Mouse (Mus musculus) forebrain, embryonic 12.5 days (tissue): ENCODE data around the gene Vwa7. TPM values are rescaled to one million over a fixed set of nuclear protein-coding genes. Genes with fewer than 3 reads are reported as not detected.
A peak's percentile ranks its signal among the peaks of the same experiment; 100 is the strongest.
"Not testable (repeated sequence)": the region's sequence is repeated elsewhere in the genome, so short reads cannot be mapped to it uniquely, and the experiment has no call there.

Experiments used
- ATAC-seq: fragments of 200-750 bp; cut with Nextera tagmentation; 2 replicates; pipeline ENCODE4 v1.8.0; 2017; ENCODE audit warnings: moderate TSS enrichment; ENCODE audit not compliant: low FRiP score
- H3K27ac ChIP-seq: fragments of 300-500 bp; sonication (generic); 2 replicates; pipeline ENCODE4 v1.5.1; 2016; ENCODE audit warnings: mild to moderate bottlenecking
- H3K27me3 ChIP-seq: fragments of 300-500 bp; sonication (generic); 2 replicates; pipeline ENCODE4 v1.6.1; 2016; ENCODE audit warnings: mild to moderate bottlenecking
- H3K36me3 ChIP-seq: fragments of 300-500 bp; sonication (generic); replicated peaks from 2 replicates; pipeline ENCODE4 v1.6.1; 2016; ENCODE audit warnings: mild to moderate bottlenecking
- H3K4me1 ChIP-seq: fragments of 300-500 bp; sonication (generic); 2 replicates; pipeline ENCODE4 v1.6.1; 2016
- H3K4me2 ChIP-seq: fragments of 300-500 bp; sonication (generic); 2 replicates; pipeline ENCODE4 v1.6.1; 2016; ENCODE audit warnings: mild to moderate bottlenecking, moderate library complexity
- H3K4me3 ChIP-seq: fragments of 300-500 bp; sonication (generic); replicated peaks from 2 replicates; pipeline ENCODE4 v1.5.1; 2016; ENCODE audit warnings: mild to moderate bottlenecking
- H3K9ac ChIP-seq: fragments of 300-500 bp; sonication (generic); 2 replicates; pipeline ENCODE4 v1.6.1; 2016; ENCODE audit warnings: mild to moderate bottlenecking
- H3K9me3 ChIP-seq: fragments of 300-500 bp; sonication (generic); 2 replicates; pipeline ENCODE4 v1.6.1; 2016
- WGBS: fragments of 180-500 bp; shearing (Covaris S2); methylation state at CpG from one replicate; pipeline ENCODE4 v1.1.7; 2016; 5-methylcytosine and 5-hydroxymethylcytosine counted together
- polyA plus RNA-seq: library from polyadenylated mRNA; unstranded; fragments of >200 nt; fragmentation: Nextera tagmentation; extraction: Ambion mirVana; gene quantifications from 2 replicates; pipeline ENCODE4 v1.2.1, GENCODE M21; 2016

Gene Vwa7
- polyA plus RNA-seq, 1 experiment from 2014 or later, result 0.27 TPM

DNA sequence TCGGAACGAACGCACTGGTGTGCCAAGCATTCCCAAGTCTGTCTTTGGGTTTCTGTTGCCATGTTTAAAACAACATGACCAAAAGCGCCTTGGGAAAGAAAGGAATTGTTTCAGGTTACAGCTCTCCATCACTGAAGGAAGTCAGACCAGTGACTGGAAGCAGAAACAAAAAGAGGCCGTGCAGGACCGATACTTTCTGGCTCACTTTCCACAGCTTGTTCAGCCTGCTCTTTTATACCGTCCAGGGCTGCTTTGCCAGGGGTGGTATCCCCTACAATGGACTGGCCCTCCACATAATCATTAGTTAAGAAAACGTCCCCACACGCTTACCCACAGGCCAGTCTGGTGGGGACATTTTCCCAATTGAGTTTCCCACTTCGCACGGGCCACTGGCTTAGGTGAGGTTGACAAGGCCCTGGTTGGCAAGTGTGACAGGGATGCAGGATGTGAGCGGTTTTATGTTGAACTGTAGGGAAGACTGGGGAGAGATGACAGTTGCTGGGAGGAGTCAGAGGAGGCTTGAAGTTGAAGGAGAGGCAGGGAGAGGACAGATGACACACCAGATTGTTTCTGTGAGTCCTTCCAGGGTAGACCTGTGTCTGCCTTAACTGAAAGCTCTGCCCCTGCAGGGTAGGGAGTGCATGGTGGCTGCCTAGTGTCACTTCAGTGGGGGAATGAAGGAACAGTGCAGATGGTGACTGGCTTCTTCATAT lies 14.1 kb upstream of the Vwa7 start:
- H3K9me3 ChIP-seq, result no peaks in the 10 kb centered on the region
- peak overlapping the region; percentile 97 for H3K9ac ChIP-seq
- no peaks in the 10 kb centered on the region for H3K27me3 ChIP-seq
- H3K27ac ChIP-seq, result peak overlapping the region; percentile 97
- peaks cover 46% of the 10 kb centered on the region for H3K36me3 ChIP-seq
- H3K4me2 ChIP-seq, result peak overlapping the region; percentile 100
- peak overlapping the region; percentile 93 for H3K4me3 ChIP-seq
- no peak for ATAC-seq
- peaks cover 49% of the 10 kb centered on the region for H3K4me1 ChIP-seq
- WGBS, result 10% methylated on average over 12 of the region's 12 CpGs

DNA sequence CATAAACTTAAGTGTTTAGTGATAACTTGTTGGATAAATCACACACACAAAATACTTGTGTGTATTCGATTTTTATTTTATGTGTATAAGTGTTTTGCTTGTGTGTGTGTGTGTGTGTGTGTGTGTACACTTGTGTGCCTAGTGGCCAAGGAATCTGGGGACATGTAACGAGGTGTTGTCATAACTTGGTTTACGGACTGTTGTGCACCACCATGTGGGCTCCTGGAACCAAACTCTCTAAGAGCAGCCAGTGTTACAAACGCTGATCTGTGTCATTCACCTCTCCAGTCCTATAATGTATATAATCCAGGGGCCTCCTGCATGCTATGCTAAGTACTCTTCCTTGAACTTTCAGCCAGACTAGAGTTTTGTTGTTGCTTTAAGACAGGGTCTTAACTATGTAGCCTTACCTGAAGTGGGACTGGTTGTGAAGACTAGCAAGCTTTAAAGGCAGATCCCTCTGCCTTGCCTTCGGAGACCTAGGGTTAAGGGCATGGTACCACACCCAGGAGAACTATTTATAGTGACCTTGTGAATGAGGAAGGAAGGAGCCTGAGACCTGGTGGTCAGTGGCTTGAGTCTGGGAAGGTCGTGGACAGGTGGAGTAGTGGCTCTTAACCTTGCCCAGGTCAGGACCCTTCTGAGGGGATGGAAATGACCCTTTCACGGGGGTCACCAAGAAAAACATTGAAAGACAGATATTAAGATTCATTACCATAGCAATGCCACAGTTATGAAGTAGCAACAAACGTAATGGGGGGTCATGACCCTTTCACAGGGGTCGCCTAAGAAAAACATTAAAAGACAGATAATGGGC lies 13.1 kb upstream of the Vwa7 start:
- H3K4me3 ChIP-seq, result peak overlapping the region; percentile 93
- ATAC-seq, result no peak
- H3K27me3 ChIP-seq, result no peaks in the 10 kb centered on the region
- peaks cover 48% of the 10 kb centered on the region for H3K36me3 ChIP-seq
- WGBS, result 74% methylated on average over 9 of the region's 9 CpGs
- H3K4me1 ChIP-seq, result peaks cover 41% of the 10 kb centered on the region
- H3K9me3 ChIP-seq, result no peaks in the 10 kb centered on the region
- H3K9ac ChIP-seq, result peak overlapping the region; percentile 97
- peak overlapping the region; percentile 100 for H3K4me2 ChIP-seq
- H3K27ac ChIP-seq, result no peak overlapping the region

DNA sequence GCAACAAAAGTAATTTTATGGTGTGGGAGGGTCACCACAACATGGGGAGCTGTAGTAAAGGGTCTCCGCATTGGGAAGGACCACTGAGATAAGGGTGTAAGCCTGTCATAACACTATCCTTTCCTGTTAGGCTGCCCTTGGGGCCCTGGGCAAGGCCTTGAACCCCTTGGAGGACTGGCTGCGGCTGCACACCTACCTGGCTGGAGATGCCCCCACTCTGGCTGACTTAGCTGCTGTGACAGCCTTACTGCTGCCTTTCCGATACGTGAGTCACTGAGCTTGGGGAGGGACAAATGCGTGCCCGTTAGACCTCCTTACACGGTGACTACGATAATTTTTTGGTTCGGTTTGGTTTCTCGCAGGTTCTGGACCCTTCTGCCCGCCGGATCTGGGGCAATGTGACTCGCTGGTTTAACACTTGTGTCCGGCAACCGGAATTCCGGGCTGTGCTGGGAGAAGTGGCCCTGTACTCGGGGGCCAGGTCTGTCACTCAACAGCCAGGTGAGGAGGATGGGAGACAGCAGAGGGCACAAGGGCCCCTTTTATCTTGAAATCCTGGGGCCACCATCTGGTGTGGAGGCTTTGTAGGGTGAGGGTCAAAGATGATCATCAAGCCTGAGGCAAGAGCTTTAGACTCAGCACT lies 12.2 kb upstream of the Vwa7 start:
- H3K4me2 ChIP-seq, result no peak overlapping the region
- peaks cover 33% of the 10 kb centered on the region for H3K4me1 ChIP-seq
- 96% methylated on average over 17 of the region's 17 CpGs for WGBS
- H3K27me3 ChIP-seq, result no peaks in the 10 kb centered on the region
- H3K4me3 ChIP-seq, result no peak overlapping the region
- H3K27ac ChIP-seq, result no peak overlapping the region
- H3K9ac ChIP-seq, result no peak overlapping the region
- peaks cover 50% of the 10 kb centered on the region for H3K36me3 ChIP-seq
- ATAC-seq, result no peak
- H3K9me3 ChIP-seq, result no peaks in the 10 kb centered on the region

DNA sequence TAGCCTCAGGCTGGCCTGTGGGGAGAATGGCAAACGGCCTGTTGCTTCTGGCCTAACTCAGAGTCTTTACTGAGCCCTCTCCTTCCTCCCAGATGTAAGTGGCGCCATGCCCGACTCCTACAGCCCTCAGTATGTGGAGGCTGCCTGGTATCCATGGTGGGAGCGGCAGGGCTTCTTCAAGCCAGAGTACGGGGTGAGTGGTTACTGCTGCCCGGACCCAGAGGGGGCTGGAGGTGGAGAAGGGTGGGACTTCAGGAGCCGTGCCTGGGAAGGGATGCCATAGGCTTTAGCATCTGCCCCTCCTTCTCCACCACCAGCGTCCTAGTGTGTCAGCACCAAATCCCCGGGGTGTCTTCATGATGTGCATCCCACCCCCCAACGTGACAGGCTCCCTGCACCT lies 11.2 kb upstream of the Vwa7 start:
- Histone ChIP-seq H3K4me1 (peaks cover 23% of the 10 kb centered on the region), H3K4me3 (no peak overlapping the region), H3K27me3 (no peaks in the 10 kb centered on the region), H3K4me2 (no peak overlapping the region), H3K9ac (no peak overlapping the region), H3K36me3 (peaks cover 58% of the 10 kb centered on the region), H3K27ac (no peak overlapping the region), H3K9me3 (no peaks in the 10 kb centered on the region)
- no peak for ATAC-seq
- WGBS, result 93% methylated on average over 10 of the region's 10 CpGs

DNA sequence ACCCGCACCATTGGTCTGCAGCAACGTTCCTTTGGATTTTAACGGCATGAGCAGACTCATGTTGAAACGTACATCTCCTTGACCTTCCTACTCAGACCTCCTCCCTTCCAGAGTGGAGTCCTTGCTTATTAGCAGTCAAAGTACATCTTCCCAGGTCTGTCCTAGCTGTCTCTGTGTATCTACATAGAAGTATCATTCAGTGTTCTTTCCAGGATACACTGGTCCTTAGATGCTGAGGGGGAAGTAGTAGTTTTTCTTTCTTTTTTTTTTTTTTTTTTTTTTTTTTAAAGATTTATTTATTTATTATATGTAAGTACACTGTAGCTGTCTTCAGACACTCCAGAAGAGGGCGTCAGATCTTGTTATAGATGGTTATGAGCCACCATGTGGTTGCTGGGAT lies 10.5 kb upstream of the Vwa7 start:
- Histone ChIP-seq H3K36me3 (peaks cover 65% of the 10 kb centered on the region), H3K4me1 (peaks cover 22% of the 10 kb centered on the region)
- not testable (repeated sequence) for H3K27me3 ChIP-seq, H3K27ac ChIP-seq, H3K9me3 ChIP-seq, H3K9ac ChIP-seq, H3K4me2 ChIP-seq, H3K4me3 ChIP-seq, ATAC-seq
- 93% methylated on average over 4 of the region's 5 CpGs for WGBS

DNA sequence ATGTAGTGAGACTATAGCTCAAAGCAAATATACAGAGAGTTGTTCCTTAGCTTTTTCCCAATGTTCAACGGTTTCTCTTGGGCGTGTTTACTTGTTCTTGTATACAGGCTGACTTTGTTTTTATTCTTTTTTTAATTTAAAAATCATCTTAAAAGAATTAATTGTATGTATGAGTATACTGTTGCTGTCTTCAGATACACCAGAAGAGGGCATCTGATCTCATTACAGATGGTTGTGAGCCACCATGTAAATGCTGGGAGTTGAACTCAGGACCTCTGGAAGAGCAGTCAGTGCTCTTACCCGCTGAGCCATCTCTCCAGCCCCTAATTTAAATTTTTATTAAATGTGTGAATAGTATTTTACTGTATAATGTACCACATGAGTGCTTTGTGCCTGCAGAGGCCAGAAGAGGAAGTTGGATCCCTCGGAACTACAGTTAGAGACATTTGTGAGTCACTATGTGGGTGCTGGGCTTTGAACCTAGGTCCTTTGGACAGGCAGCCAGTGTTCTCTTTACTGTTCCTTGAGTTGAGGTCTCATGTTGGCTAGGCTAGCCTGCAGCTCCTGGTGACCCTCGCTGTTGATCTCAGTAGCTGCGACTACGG lies 8.9 kb upstream of the Vwa7 start:
- no peak for ATAC-seq
- WGBS, result 96% methylated on average over 7 of the region's 7 CpGs
- no peaks in the 10 kb centered on the region for H3K27me3 ChIP-seq
- H3K4me3 ChIP-seq, result no peak overlapping the region
- peaks cover 81% of the 10 kb centered on the region for H3K36me3 ChIP-seq
- H3K9ac ChIP-seq, result no peak overlapping the region
- no peaks in the 10 kb centered on the region for H3K9me3 ChIP-seq
- H3K27ac ChIP-seq, result no peak overlapping the region
- no peak overlapping the region for H3K4me2 ChIP-seq
- H3K4me1 ChIP-seq, result peaks cover 11% of the 10 kb centered on the region

DNA sequence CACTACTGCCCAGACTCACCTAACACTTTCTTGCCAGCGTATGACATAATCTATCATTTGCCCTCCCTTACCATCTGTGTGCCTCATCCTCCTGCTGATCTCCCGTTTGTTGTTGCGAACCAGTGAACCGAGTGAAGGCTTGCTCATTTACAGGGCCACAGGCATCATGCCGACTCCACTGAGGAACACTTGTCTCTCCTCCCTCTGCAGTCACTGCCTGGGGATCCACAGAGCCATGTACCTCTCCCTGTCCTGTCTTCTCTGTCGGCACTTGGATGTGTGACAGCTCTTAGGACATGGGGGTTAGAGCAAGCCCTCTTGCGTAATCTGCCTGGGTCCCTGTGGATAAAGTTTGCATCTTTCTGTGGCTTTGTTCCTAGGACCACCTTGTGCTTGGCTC lies 6.8 kb upstream of the Vwa7 start:
- ATAC-seq, result no peak
- peaks cover 95% of the 10 kb centered on the region for H3K36me3 ChIP-seq
- no peak overlapping the region for H3K4me2 ChIP-seq
- no peaks in the 10 kb centered on the region for H3K4me1 ChIP-seq
- no peak overlapping the region for H3K27ac ChIP-seq
- no peaks in the 10 kb centered on the region for H3K9me3 ChIP-seq
- no peak overlapping the region for H3K4me3 ChIP-seq
- H3K27me3 ChIP-seq, result no peaks in the 10 kb centered on the region
- no peak overlapping the region for H3K9ac ChIP-seq
- 89% methylated on average over 7 of the region's 7 CpGs for WGBS

DNA sequence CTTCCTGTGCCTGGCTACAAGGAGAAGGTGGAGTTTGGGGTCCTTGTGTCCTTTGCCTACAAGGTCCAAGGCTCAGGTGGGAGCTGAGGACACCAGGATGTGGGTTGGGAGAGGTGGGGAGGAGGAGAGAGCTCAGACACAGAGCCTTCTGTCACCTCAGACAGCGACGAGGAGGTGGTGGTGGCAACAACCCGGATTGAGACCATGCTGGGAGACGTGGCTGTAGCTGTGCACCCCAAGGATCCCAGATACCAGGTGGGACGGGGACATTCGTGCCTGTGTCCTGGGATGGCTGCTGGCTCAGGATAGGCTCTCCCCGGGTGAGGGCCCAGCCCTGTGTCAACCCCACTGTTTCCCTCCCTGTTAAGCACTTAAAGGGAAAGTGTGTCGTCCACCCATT lies 4.9 kb upstream of the Vwa7 start:
- Histone ChIP-seq H3K4me2 (no peak overlapping the region), H3K4me1 (0 out of 2 replicates have a peak, but pooled peaks cover 2% of the 10 kb centered on the region), H3K9me3 (no peaks in the 10 kb centered on the region), H3K27ac (no peak overlapping the region), H3K9ac (no peak overlapping the region), H3K4me3 (no peak overlapping the region), H3K27me3 (no peaks in the 10 kb centered on the region), H3K36me3 (peaks cover 97% of the 10 kb centered on the region)
- 94% methylated on average over 8 of the region's 8 CpGs for WGBS
- ATAC-seq, result no peak

DNA sequence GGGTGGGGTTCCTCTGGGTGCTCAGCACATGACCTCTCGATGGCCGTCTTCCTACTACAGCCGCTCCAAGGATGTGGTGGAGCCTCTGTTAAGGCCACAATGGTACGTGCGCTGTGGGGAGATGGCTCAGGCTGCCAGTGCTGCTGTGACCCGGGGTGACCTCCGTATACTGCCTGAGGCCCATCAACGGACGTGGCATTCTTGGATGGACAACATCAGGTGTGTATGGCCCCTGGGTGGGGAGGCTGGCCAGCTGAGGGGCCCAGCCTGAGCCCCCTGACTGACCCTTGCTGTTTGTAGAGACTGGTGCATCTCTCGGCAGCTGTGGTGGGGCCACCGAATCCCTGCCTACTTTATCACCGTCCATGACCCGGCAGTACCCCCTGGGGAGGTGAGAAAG lies 3.9 kb upstream of the Vwa7 start:
- 89% methylated on average over 13 of the region's 13 CpGs for WGBS
- Histone ChIP-seq H3K4me2 (no peak overlapping the region), H3K27ac (no peak overlapping the region), H3K36me3 (peaks cover 98% of the 10 kb centered on the region), H3K9me3 (no peaks in the 10 kb centered on the region), H3K4me3 (no peak overlapping the region), H3K4me1 (0 out of 2 replicates have a peak, but pooled peaks cover 2% of the 10 kb centered on the region), H3K9ac (no peak overlapping the region), H3K27me3 (no peaks in the 10 kb centered on the region)
- no peak for ATAC-seq

DNA sequence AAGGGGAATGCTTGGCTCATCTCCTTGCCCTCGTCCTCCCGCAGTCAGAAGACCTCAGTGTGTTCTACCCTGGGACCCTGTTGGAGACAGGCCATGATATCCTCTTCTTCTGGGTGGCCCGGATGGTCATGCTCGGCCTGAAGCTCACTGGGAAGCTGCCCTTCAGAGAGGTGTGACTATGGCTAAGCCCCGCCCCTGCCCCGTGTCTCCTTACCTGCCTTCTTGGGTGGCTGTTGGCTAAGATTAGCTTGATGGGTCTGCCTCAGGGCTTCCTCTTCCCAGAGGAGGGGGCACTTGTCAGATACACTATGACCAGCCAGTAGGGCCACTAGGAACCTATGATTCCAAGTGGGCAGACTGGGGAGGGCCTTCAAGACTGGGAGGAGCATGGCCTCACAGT lies 3.2 kb upstream of the Vwa7 start:
- H3K36me3 ChIP-seq, result peaks cover 91% of the 10 kb centered on the region

DNA sequence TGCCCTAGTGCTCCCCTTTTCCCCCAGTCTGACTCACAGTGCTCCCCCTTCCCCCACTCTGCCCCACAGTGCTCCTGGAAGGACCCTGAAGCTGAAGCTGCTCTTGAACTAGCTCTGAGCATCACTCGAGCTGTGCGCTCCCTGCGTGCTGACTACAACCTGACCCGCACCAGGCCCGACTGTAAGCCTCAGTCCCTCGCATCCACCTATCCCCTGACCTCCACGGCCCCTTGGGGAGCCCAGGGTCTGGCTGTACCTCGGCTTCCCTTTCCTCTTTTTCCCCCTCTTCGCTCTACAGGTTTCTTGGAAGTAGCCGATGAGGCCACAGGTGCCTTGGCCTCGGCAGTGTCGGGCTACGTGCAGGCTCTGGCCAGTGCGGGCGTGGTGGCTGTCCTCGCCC lies 1.1 kb upstream of the Vwa7 start:
- ATAC-seq, result no peak
- H3K9me3 ChIP-seq, result no peaks in the 10 kb centered on the region
- H3K36me3 ChIP-seq, result peaks cover 72% of the 10 kb centered on the region
- no peak overlapping the region for H3K27ac ChIP-seq
- no peak overlapping the region for H3K4me2 ChIP-seq
- no peaks in the 10 kb centered on the region for H3K27me3 ChIP-seq
- H3K4me1 ChIP-seq, result 0 out of 2 replicates have a peak, but pooled peaks cover 2% of the 10 kb centered on the region
- H3K4me3 ChIP-seq, result no peak overlapping the region
- WGBS, result 92% methylated on average over 16 of the region's 16 CpGs
- H3K9ac ChIP-seq, result no peak overlapping the region

More for the DNA sequence above, 3.2 kb upstream of the Vwa7 start:
- H3K4me3 ChIP-seq, result no peak overlapping the region
- no peaks in the 10 kb centered on the region for H3K27me3 ChIP-seq
- H3K9me3 ChIP-seq, result no peaks in the 10 kb centered on the region
- ATAC-seq, result no peak
- H3K4me2 ChIP-seq, result no peak overlapping the region
- H3K27ac ChIP-seq, result no peak overlapping the region
- 0 out of 2 replicates have a peak, but pooled peaks cover 2% of the 10 kb centered on the region for H3K4me1 ChIP-seq
- H3K9ac ChIP-seq, result no peak overlapping the region
- WGBS, result 87% methylated on average over 6 of the region's 6 CpGs
